Mouse (Mus musculus): ENCODE results near the gene Vps13a.

Vps13a gene

GRCm38 (mm10) chr19:16579656-16580260, 201.0 kb downstream of the Vps13a start:
- no peak for DNase-seq (ENCODE audit: low spot score)

DNA sequence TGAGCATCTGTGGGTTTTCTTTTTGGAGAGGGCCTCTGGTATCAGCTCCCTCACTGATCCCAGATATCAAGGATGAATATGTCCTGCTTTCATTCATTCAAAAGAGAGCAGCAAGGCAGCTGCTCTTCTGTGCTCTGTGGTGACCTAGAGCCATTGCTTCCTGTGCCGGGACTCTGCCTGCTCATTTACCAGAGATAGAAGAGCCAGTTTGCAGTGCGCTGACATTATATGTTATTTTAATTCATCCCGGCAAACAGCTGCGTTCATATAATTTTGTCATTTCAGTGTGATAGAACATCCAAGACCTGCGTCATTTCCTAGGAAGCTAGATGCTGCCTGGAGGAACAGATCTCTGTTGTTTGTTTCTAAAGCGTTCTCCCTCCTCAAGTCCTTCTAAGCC, 203.9 kb downstream of the Vps13a start:
- no peak for DNase-seq (ENCODE audit: low spot score)
